Mouse (Mus musculus) kidney, embryonic 14.5 days (tissue): ENCODE data around the gene Rmi1. TPM values are rescaled to one million over a fixed set of nuclear protein-coding genes. Genes with fewer than 3 reads are reported as not detected.
"Not testable (repeated sequence)": the region's sequence is repeated elsewhere in the genome, so short reads cannot be mapped to it uniquely, and the experiment has no call there.

Experiments used
- ATAC-seq: fragments of 200-750 bp; cut with Nextera tagmentation; 2 replicates; pipeline ENCODE4 v1.8.0; 2017; ENCODE audit warnings: moderate number of reproducible peaks, mild to moderate bottlenecking, moderate TSS enrichment, moderate library complexity; ENCODE audit not compliant: low FRiP score, low TSS enrichment
- H3K27ac ChIP-seq: fragments of 300-500 bp; sonication (generic); 2 replicates; pipeline ENCODE4 v1.5.1; 2014; ENCODE audit warnings: low read depth, mild to moderate bottlenecking, low read length, moderate library complexity, mixed read lengths
- H3K27me3 ChIP-seq: fragments of 300-500 bp; sonication (generic); 2 replicates; pipeline ENCODE4 v1.6.1; 2014; ENCODE audit warnings: mild to moderate bottlenecking, low read length; ENCODE audit not compliant: control insufficient read depth, insufficient read depth
- H3K36me3 ChIP-seq: fragments of 300-500 bp; sonication (generic); 2 replicates; pipeline ENCODE4 v1.6.1; 2014; ENCODE audit warnings: low read length, mixed read lengths; ENCODE audit not compliant: control insufficient read depth, insufficient read depth
- H3K4me1 ChIP-seq: fragments of 300-500 bp; sonication (generic); 2 replicates; pipeline ENCODE4 v1.6.1; 2014; ENCODE audit warnings: low read length, mixed read lengths; ENCODE audit not compliant: control insufficient read depth, insufficient read depth
- H3K4me2 ChIP-seq: fragments of 300-500 bp; sonication (generic); replicated peaks from 2 replicates; pipeline ENCODE4 v1.6.1; 2014; ENCODE audit warnings: low read depth, mild to moderate bottlenecking, low read length
- H3K4me3 ChIP-seq: fragments of 300-500 bp; sonication (generic); 2 replicates; pipeline ENCODE4 v1.5.1; 2014; ENCODE audit warnings: mild to moderate bottlenecking, low read length
- H3K9ac ChIP-seq: fragments of 300-500 bp; sonication (generic); 2 replicates; pipeline ENCODE4 v1.6.1; 2014; ENCODE audit warnings: low read depth, mild to moderate bottlenecking, low read length, moderate library complexity
- H3K9me3 ChIP-seq: fragments of 300-500 bp; sonication (generic); 2 replicates; pipeline ENCODE4 v1.6.1; 2016; ENCODE audit warnings: low read length; ENCODE audit not compliant: control insufficient read depth
- WGBS: fragments of 180-500 bp; shearing (Covaris S2); extraction: QIAGEN DNeasy Blood & Tissue Kit; methylation state at CpG from one replicate; pipeline ENCODE4 v1.1.7; 2014; 5-methylcytosine and 5-hydroxymethylcytosine counted together
- polyA plus RNA-seq: library from polyadenylated mRNA; unstranded; fragments of >200 nt; fragmentation: Nextera tagmentation; extraction: Ambion mirVana; gene quantifications from 2 replicates; pipeline ENCODE4 v1.2.1, GENCODE M21; 2014

The Rmi1 gene
- polyA plus RNA-seq, 1 experiment from 2014 or later = 27.2 TPM

GRCm38 (mm10) chr13:58443787-58444186, 41.7 kb downstream of the Rmi1 start:
- ATAC-seq = no peak
- no peaks in the 10 kb centered on the region for H3K4me1 ChIP-seq
- no peaks in the 10 kb centered on the region for H3K36me3 ChIP-seq
- H3K27me3 ChIP-seq = no peaks in the 10 kb centered on the region
- H3K9me3 ChIP-seq = no peaks in the 10 kb centered on the region
- no peak overlapping the region for H3K4me2 ChIP-seq
- WGBS = 24% methylated on average over 7 of the region's 7 CpGs
- no peak overlapping the region for H3K4me3 ChIP-seq
- H3K27ac ChIP-seq = no peak overlapping the region
- no peak overlapping the region for H3K9ac ChIP-seq

DNA sequence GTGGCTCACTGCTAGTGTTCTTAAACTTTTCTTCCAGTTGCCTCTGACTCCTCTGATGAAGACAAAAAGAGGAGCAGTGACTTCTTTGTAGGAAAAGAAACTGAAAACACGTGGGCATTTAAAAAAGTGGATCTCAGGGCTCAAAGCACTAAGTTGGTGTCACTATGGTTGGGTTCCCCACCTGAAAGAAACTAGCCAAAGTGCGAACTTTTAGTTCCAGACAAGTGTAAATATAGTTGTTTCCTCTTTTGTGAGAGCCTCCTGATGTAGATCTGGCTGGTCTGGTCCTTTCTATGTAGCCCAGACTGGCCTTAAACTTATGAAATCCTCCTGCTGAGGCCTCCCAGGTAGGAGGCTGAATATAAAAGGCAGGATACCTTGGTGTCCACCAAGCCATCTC, 44.5 kb downstream of the Rmi1 start:
- no peaks in the 10 kb centered on the region for H3K36me3 ChIP-seq

GRCm38 (mm10) chr13:58450459-58451182, 48.6 kb downstream of the Rmi1 start:
- Histone ChIP-seq H3K4me2 (no peak overlapping the region), H3K4me3 (no peak overlapping the region), H3K4me1 (no peaks in the 10 kb centered on the region), H3K9me3 (no peaks in the 10 kb centered on the region), H3K36me3 (no peaks in the 10 kb centered on the region), H3K27ac (no peak overlapping the region), H3K27me3 (peaks cover 9% of the 10 kb centered on the region; the same call in 1 of the 2 replicates), H3K9ac (no peak overlapping the region)
- ATAC-seq = no peak
- WGBS = 75% methylated on average over 22 of the region's 22 CpGs

More for the DNA sequence above, 44.5 kb downstream of the Rmi1 start:
- no peak for ATAC-seq
- whole genome bisulfite sequencing = 77% methylated on average over 2 of the region's 2 CpGs
- no peak overlapping the region for H3K4me3 ChIP-seq
- no peaks in the 10 kb centered on the region for H3K9me3 ChIP-seq
- H3K27ac ChIP-seq = no peak overlapping the region
- H3K9ac ChIP-seq = no peak overlapping the region
- H3K27me3 ChIP-seq = no peaks in the 10 kb centered on the region
- H3K4me1 ChIP-seq = no peaks in the 10 kb centered on the region
- H3K4me2 ChIP-seq = no peak overlapping the region

DNA sequence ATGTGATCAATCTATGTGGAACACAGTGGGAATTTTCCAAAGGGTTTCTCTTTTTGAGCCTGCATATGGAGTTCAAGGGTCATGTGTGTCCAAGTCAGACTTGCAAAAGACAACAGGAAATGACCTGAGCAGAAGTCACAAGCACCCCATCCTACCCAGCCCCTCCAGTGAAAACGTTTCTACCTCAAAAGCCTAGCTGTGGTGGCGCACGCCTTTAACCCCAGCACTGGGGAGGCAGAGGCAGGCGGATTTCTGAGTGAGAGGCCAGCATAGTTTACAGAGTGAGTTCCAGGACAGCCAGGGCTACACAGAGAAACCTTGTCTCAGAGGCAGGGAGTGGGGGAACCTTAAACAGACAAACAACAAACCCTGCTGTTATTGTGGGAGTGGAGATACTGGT, 50.2 kb downstream of the Rmi1 start:
- Histone ChIP-seq H3K4me1 (no peaks in the 10 kb centered on the region), H3K9me3 (no peaks in the 10 kb centered on the region; the same call in 1 of the 2 replicates), H3K27me3 (peaks cover 9% of the 10 kb centered on the region; the same call in 1 of the 2 replicates), H3K4me3 (no peak overlapping the region), H3K27ac (no peak overlapping the region), H3K4me2 (no peak overlapping the region), H3K9ac (no peak overlapping the region), H3K36me3 (no peaks in the 10 kb centered on the region)
- WGBS = 68% methylated on average over 4 of the region's 4 CpGs
- ATAC-seq = no peak

GRCm38 (mm10) chr13:58452651-58453413, 50.8 kb downstream of the Rmi1 start:
- H3K4me2 ChIP-seq = peak overlapping the region; percentile 47
- peak overlapping the region; percentile 18; the same call in 1 of the 2 replicates for H3K9ac ChIP-seq
- WGBS = 11% methylated on average over 32 of the region's 32 CpGs
- no peak overlapping the region for H3K27ac ChIP-seq
- H3K4me1 ChIP-seq = no peaks in the 10 kb centered on the region
- H3K9me3 ChIP-seq = no peaks in the 10 kb centered on the region; the same call in 1 of the 2 replicates
- peaks cover 9% of the 10 kb centered on the region; the same call in 1 of the 2 replicates for H3K27me3 ChIP-seq
- no peaks in the 10 kb centered on the region for H3K36me3 ChIP-seq
- ATAC-seq = no peak; the same call in 1 of the 2 replicates
- peak overlapping the region; percentile 37 for H3K4me3 ChIP-seq

GRCm38 (mm10) chr13:58453541-58453940, 51.5 kb downstream of the Rmi1 start:
- no peak overlapping the region for H3K4me3 ChIP-seq
- H3K4me2 ChIP-seq = no peak overlapping the region
- no peak for ATAC-seq
- H3K27me3 ChIP-seq = peaks cover 9% of the 10 kb centered on the region; the same call in 1 of the 2 replicates
- H3K36me3 ChIP-seq = no peaks in the 10 kb centered on the region
- H3K9ac ChIP-seq = no peak overlapping the region
- H3K9me3 ChIP-seq = no peaks in the 10 kb centered on the region; the same call in 1 of the 2 replicates
- no peak overlapping the region for H3K27ac ChIP-seq
- 20% methylated on average over 10 of the region's 10 CpGs for WGBS
- H3K4me1 ChIP-seq = no peaks in the 10 kb centered on the region

- Histone ChIP-seq H3K27me3 (peaks cover 9% of the 10 kb centered on the region; the same call in 1 of the 2 replicates), H3K9me3 (no peaks in the 10 kb centered on the region; the same call in 1 of the 2 replicates), H3K4me1 (no peaks in the 10 kb centered on the region), H3K4me3 (no peak overlapping the region), H3K9ac (no peak overlapping the region), H3K4me2 (no peak overlapping the region), H3K27ac (no peak overlapping the region), H3K36me3 (no peaks in the 10 kb centered on the region)
- WGBS = 63% methylated on average over 10 of the region's 10 CpGs
- ATAC-seq = no peak
These were observed 54.5 kb downstream of the Rmi1 start for GRCm38 (mm10) chr13:58456547-58456946.

DNA sequence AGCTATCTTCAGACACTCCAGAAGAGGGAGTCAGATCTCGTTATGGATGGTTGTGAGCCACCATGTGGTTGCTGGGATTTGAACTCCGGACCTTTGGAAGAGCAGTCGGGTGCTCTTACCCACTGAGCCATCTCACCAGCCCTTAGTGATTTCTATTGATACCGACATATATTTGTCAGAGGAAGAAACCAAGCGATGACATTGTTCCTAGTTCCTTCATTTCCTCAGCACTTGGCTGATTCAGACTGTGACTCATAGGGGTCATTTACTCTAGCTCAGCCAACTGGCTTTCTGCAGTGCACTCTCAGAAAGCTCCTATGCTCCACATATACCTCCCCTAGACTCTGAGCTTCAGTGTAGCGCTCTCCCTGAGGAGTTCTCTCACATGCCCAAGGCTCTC, 56.8 kb downstream of the Rmi1 start:
- 92% methylated on average over 5 of the region's 6 CpGs for WGBS
- H3K27ac ChIP-seq, ATAC-seq, H3K4me2 ChIP-seq, H3K27me3 ChIP-seq, H3K4me3 ChIP-seq, H3K9ac ChIP-seq, H3K36me3 ChIP-seq, H3K4me1 ChIP-seq, H3K9me3 ChIP-seq: not testable (repeated sequence)
